14 mouse cellular contexts compared by ENCODE assay signal in the genomic region with DNA sequence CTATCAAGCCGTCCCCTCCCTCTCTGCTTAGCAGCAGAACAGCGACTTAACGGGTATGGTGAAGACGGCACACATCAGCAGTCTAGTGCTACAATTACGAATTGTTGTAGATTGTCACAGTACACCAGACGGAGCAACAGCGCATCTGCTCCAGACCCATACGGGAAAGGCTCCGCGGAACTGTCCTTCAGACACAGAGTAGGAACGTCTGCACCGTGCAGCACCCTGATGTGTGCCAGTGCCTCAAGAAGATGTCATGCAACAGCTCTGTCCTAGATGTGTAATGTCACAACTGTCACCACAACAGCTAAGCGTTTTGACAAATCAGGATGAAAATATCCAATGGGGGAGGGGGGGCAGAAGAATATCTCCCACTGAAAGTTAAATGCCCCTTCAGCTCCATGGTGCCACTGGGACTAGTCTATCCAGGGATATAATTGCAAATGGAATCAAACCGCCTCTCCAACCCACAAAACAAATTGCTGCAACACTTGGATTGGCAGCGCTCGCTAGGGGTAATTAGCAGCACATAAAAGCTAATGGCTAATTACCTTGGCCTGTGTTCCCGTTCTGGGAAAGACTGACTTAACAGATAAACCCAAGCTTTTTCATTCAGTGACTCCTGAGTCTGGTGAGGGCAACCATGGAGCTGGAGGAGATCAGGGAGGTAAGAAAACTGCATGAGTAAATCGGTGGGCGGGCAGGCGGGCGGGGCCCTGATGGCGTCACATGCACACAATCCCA.
DNase-seq lines count a peak whose midpoint lies in the region; ATAC-seq and TF ChIP-seq lines count a peak whose summit lies in the region.
"Had no signal": no experiment of that assay in that cellular context is flagged by ENCODE, and none has a peak within 500 bp of the region (broad histone marks: within the 10 kb centered on the region; RNA-seq: fewer than 3 reads in every experiment).

No protein-coding gene starts in this region.

- WGBS in neural tube, embryonic 12.5 days, result 70% methylated on average over 22 of the region's 22 CpGs
- 77% methylated on average over 22 of the region's 22 CpGs for WGBS in hindbrain, postnatal 0 days
- 54% methylated on average over 22 of the region's 22 CpGs for WGBS in neural tube, embryonic 15.5 days
- 81% methylated on average over 22 of the region's 22 CpGs for WGBS in liver, embryonic 12.5 days (ENCODE audit: insufficient replicate concordance)

- H3K27ac ChIP-seq in neural tube, embryonic 12.5 days, result no peak overlapping the region
- no peak overlapping the region for H3K27ac ChIP-seq in hindbrain, postnatal 0 days
- H3K27ac ChIP-seq in neural tube, embryonic 15.5 days (replicated peaks), result no peak overlapping the region
- no peak overlapping the region for H3K27ac ChIP-seq in liver, embryonic 12.5 days
- H3K27ac ChIP-seq: limb, embryonic 13.5 days had no signal

- 0 out of 2 replicates have a peak, but pooled peaks have one; percentile 44 for ATAC-seq in frontal cortex, adult (ENCODE audit: low TSS enrichment)
- ATAC-seq in neural tube, embryonic 12.5 days (ENCODE audit: low FRiP score, low read depth), result peak; percentile 44; the same call in 1 of the 2 replicates
- peak; percentile 58; the same call in 1 of the 2 replicates for ATAC-seq in hindbrain, postnatal 0 days
- ATAC-seq in neural tube, embryonic 15.5 days (ENCODE audit: low FRiP score), result peak; percentile 82
- no peak for ATAC-seq in liver, embryonic 12.5 days

- no peaks in the 10 kb centered on the region for H3K36me3 ChIP-seq in neural tube, embryonic 12.5 days
- no peaks in the 10 kb centered on the region for H3K36me3 ChIP-seq in hindbrain, postnatal 0 days (ENCODE audit: insufficient read depth, low read length)
- H3K36me3 ChIP-seq in neural tube, embryonic 15.5 days, result no peaks in the 10 kb centered on the region
- no peaks in the 10 kb centered on the region for H3K36me3 ChIP-seq in liver, embryonic 12.5 days
- H3K36me3 ChIP-seq: limb, embryonic 13.5 days had no signal

- no peaks in the 10 kb centered on the region for H3K9me3 ChIP-seq in neural tube, embryonic 12.5 days
- H3K9me3 ChIP-seq in hindbrain, postnatal 0 days (ENCODE audit: low read length), result no peaks in the 10 kb centered on the region
- no peaks in the 10 kb centered on the region for H3K9me3 ChIP-seq in neural tube, embryonic 15.5 days (replicated peaks)
- H3K9me3 ChIP-seq in liver, embryonic 12.5 days (replicated peaks), result no peaks in the 10 kb centered on the region
- H3K9me3 ChIP-seq: limb, embryonic 13.5 days had no signal

- DNase-seq in frontal cortex, postnatal 25 days (ENCODE audit: low spot score in 2 of 2), result no peak
- DNase-seq in neural tube, embryonic 10.5 days (ENCODE audit: extremely low spot score, low spot score), result no peak
- DNase-seq in hindbrain, postnatal 0 days (ENCODE audit: low spot score), result peak; percentile 32
- no peak for DNase-seq in testis, postnatal 10 days (ENCODE audit: low spot score)
- DNase-seq: cerebellum, adult 18-20 months; gastrocnemius, postnatal 14 days; lung, embryonic 14.5 days; thymus, adult 18-20 months had no signal

- no peak overlapping the region for H3K4me3 ChIP-seq in neural tube, embryonic 12.5 days
- H3K4me3 ChIP-seq in hindbrain, postnatal 0 days (ENCODE audit: low read length), result no peak overlapping the region
- H3K4me3 ChIP-seq in neural tube, embryonic 15.5 days (replicated peaks), result no peak overlapping the region
- no peak overlapping the region for H3K4me3 ChIP-seq in liver, embryonic 12.5 days
- H3K4me3 ChIP-seq: limb, embryonic 13.5 days had no signal

- TF ChIP-seq CTCF in hindbrain, postnatal 0 days (IDR thresholded peaks at IDR 0.05; ENCODE audit: low read depth), result no peak

- H3K4me1 ChIP-seq in neural tube, embryonic 12.5 days, result no peaks in the 10 kb centered on the region
- no peaks in the 10 kb centered on the region for H3K4me1 ChIP-seq in hindbrain, postnatal 0 days (ENCODE audit: insufficient read depth, low read length)
- peaks cover 6% of the 10 kb centered on the region; the same call in 1 of the 2 replicates for H3K4me1 ChIP-seq in neural tube, embryonic 15.5 days
- H3K4me1 ChIP-seq in liver, embryonic 12.5 days, result no peaks in the 10 kb centered on the region
- H3K4me1 ChIP-seq: limb, embryonic 13.5 days had no signal

- no peaks in the 10 kb centered on the region for H3K27me3 ChIP-seq in neural tube, embryonic 12.5 days (replicated peaks)
- H3K27me3 ChIP-seq in hindbrain, postnatal 0 days (ENCODE audit: insufficient read depth, low read length), result no peaks in the 10 kb centered on the region
- no peaks in the 10 kb centered on the region for H3K27me3 ChIP-seq in neural tube, embryonic 15.5 days (replicated peaks)
- no peaks in the 10 kb centered on the region for H3K27me3 ChIP-seq in liver, embryonic 12.5 days (replicated peaks)
- H3K27me3 ChIP-seq: limb, embryonic 13.5 days had no signal

- H3K9ac ChIP-seq in neural tube, embryonic 12.5 days, result no peak overlapping the region
- no peak overlapping the region for H3K9ac ChIP-seq in hindbrain, postnatal 0 days (replicated peaks; ENCODE audit: low read length)
- H3K9ac ChIP-seq in neural tube, embryonic 15.5 days (replicated peaks), result no peak overlapping the region
- H3K9ac ChIP-seq in liver, embryonic 12.5 days, result no peak overlapping the region
- H3K9ac ChIP-seq: limb, embryonic 13.5 days; lung, embryonic 14.5 days had no signal

- no peak overlapping the region for H3K4me2 ChIP-seq in neural tube, embryonic 12.5 days (replicated peaks)
- H3K4me2 ChIP-seq in hindbrain, postnatal 0 days (ENCODE audit: low read depth, low read length), result no peak overlapping the region
- peak overlapping the region; percentile 18 for H3K4me2 ChIP-seq in neural tube, embryonic 15.5 days
- H3K4me2 ChIP-seq in liver, embryonic 12.5 days, result no peak overlapping the region
- H3K4me2 ChIP-seq: heart, embryonic 11.5 days; limb, embryonic 13.5 days; lung, embryonic 14.5 days had no signal
